Mouse (Mus musculus): ENCODE measurements at regions not wholly inside any gene's neighbourhood (a gene's known extent, or its start where the extent isn't known, plus 50 kb on each side); places are given as distances from the start of the nearest gene placed in this dataset.

GRCm38 (mm10) chr1:33106286-33106685 lies 559.2 kb upstream of the Gm5415 start:
- no peak overlapping the region for H3K4me3 ChIP-seq (ENCODE audit: low read depth, low read length)
- H3K9ac ChIP-seq (ENCODE audit: low read length): no peak overlapping the region
- no peaks in the 10 kb centered on the region for H3K4me1 ChIP-seq (ENCODE audit: control insufficient read depth, insufficient read depth, low read length)
- no peaks in the 10 kb centered on the region for H3K36me3 ChIP-seq (ENCODE audit: control insufficient read depth, insufficient read depth, low read length)
- no peak overlapping the region for H3K4me2 ChIP-seq (ENCODE audit: low read depth, severe bottlenecking)
- H3K9me3 ChIP-seq (ENCODE audit: control insufficient read depth, low read length): no peaks in the 10 kb centered on the region
- no peaks in the 10 kb centered on the region for H3K27me3 ChIP-seq (ENCODE audit: control insufficient read depth, insufficient read depth, low read length)
- no peak overlapping the region for H3K27ac ChIP-seq (replicated peaks; ENCODE audit: low read depth, low read length)
- WGBS: 87% methylated on average over 5 of the region's 5 CpGs
- DNase-seq (ENCODE audit: low spot score) (no peak), ATAC-seq (ENCODE audit: insufficient number of reproducible peaks, low FRiP score, low TSS enrichment, low read depth) (no peak)

DNA sequence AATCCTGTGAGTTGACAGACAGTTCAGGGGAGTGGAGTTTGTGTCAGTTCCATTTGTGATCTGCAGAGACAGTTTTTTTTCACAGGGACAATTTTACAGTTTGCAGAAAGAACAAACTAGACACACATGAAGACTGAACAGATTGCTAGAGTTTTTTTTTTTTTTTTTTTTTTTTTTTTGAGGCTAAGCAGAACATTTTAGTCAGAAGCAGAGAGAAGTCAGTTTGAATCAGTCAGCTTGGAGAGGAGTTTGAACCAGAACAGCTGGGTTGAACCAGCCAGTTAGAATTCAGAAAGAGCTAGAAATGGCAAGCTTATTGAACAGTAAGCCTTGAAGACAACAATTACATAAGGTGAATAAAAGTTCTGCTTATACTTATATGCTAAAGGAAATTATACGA lies 557.2 kb upstream of the Gm5415 start:
- H3K4me2 ChIP-seq (ENCODE audit: low read depth, severe bottlenecking): no peak overlapping the region
- ATAC-seq (ENCODE audit: insufficient number of reproducible peaks, low FRiP score, low TSS enrichment, low read depth): no peak
- H3K4me3 ChIP-seq (ENCODE audit: low read depth, low read length): no peak overlapping the region
- H3K9ac ChIP-seq (ENCODE audit: low read length): no peak overlapping the region
- H3K27me3 ChIP-seq (ENCODE audit: control insufficient read depth, insufficient read depth, low read length): no peaks in the 10 kb centered on the region
- H3K9me3 ChIP-seq (ENCODE audit: control insufficient read depth, low read length): no peaks in the 10 kb centered on the region
- no peak overlapping the region for H3K27ac ChIP-seq (replicated peaks; ENCODE audit: low read depth, low read length)
- WGBS: 95% methylated on average over 1 of the region's 1 CpGs
- H3K4me1 ChIP-seq (ENCODE audit: control insufficient read depth, insufficient read depth, low read length): no peaks in the 10 kb centered on the region
- no peak for DNase-seq (ENCODE audit: low spot score)
- H3K36me3 ChIP-seq (ENCODE audit: control insufficient read depth, insufficient read depth, low read length): no peaks in the 10 kb centered on the region

GRCm38 (mm10) chr1:33098062-33098461 lies 551.0 kb upstream of the Gm5415 start:
- Histone ChIP-seq H3K27ac (replicated peaks; ENCODE audit: low read depth, low read length) (no peak overlapping the region), H3K9ac (ENCODE audit: low read length) (no peak overlapping the region), H3K27me3 (ENCODE audit: control insufficient read depth, insufficient read depth, low read length) (no peaks in the 10 kb centered on the region), H3K9me3 (ENCODE audit: control insufficient read depth, low read length) (no peaks in the 10 kb centered on the region), H3K4me2 (ENCODE audit: low read depth, severe bottlenecking) (no peak overlapping the region), H3K4me3 (ENCODE audit: low read depth, low read length) (no peak overlapping the region), H3K4me1 (ENCODE audit: control insufficient read depth, insufficient read depth, low read length) (no peaks in the 10 kb centered on the region), H3K36me3 (ENCODE audit: control insufficient read depth, insufficient read depth, low read length) (no peaks in the 10 kb centered on the region)
- 40% methylated on average over 3 of the region's 3 CpGs for WGBS
- no peak for DNase-seq (ENCODE audit: low spot score)
- ATAC-seq (ENCODE audit: insufficient number of reproducible peaks, low FRiP score, low TSS enrichment, low read depth): no peak

GRCm38 (mm10) chr1:33096851-33097250 lies 549.8 kb upstream of the Gm5415 start:
- Histone ChIP-seq H3K27ac (replicated peaks; ENCODE audit: low read depth, low read length) (no peak overlapping the region), H3K9me3 (ENCODE audit: control insufficient read depth, low read length) (no peaks in the 10 kb centered on the region), H3K4me3 (ENCODE audit: low read depth, low read length) (no peak overlapping the region), H3K27me3 (ENCODE audit: control insufficient read depth, insufficient read depth, low read length) (no peaks in the 10 kb centered on the region), H3K36me3 (ENCODE audit: control insufficient read depth, insufficient read depth, low read length) (no peaks in the 10 kb centered on the region), H3K4me1 (ENCODE audit: control insufficient read depth, insufficient read depth, low read length) (no peaks in the 10 kb centered on the region), H3K9ac (ENCODE audit: low read length) (no peak overlapping the region), H3K4me2 (ENCODE audit: low read depth, severe bottlenecking) (no peak overlapping the region)
- 94% methylated on average over 1 of the region's 1 CpGs for WGBS
- no peak for ATAC-seq (ENCODE audit: insufficient number of reproducible peaks, low FRiP score, low TSS enrichment, low read depth)
- DNase-seq (ENCODE audit: low spot score): no peak

- no peaks in the 10 kb centered on the region for H3K9me3 ChIP-seq (ENCODE audit: control insufficient read depth, low read length)
- H3K27ac ChIP-seq (replicated peaks; ENCODE audit: low read depth, low read length): no peak overlapping the region
- WGBS: 91% methylated on average over 1 of the region's 1 CpGs
- H3K9ac ChIP-seq (ENCODE audit: low read length): no peak overlapping the region
- H3K27me3 ChIP-seq (ENCODE audit: control insufficient read depth, insufficient read depth, low read length): no peaks in the 10 kb centered on the region
- H3K36me3 ChIP-seq (ENCODE audit: control insufficient read depth, insufficient read depth, low read length): no peaks in the 10 kb centered on the region
- H3K4me3 ChIP-seq (ENCODE audit: low read depth, low read length): no peak overlapping the region
- no peak for ATAC-seq (ENCODE audit: insufficient number of reproducible peaks, low FRiP score, low TSS enrichment, low read depth)
- DNase-seq (ENCODE audit: low spot score): no peak
- no peaks in the 10 kb centered on the region for H3K4me1 ChIP-seq (ENCODE audit: control insufficient read depth, insufficient read depth, low read length)
- H3K4me2 ChIP-seq (ENCODE audit: low read depth, severe bottlenecking): no peak overlapping the region
Measured at GRCm38 (mm10) chr1:33074551-33074950, 527.5 kb upstream of the Gm5415 start.

DNA sequence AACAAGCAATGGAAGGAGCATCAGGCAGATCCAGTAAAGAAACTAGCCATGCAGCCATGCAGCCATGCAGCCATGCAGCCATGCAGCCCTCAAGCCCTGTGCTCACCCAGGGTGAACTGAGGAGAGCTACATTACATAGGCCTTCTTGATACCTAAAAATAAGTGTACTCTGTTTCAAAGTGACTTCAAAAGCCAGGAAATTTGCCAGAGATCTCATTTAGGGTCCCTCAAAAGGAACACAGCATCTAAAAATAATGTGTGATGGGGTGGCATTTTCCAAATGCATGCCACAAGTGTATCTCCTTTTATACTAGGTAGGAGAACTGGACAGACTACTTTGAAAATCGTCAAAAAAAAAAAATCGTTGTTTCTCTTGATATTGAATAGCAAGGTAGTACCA lies 510.9 kb upstream of the Gm5415 start:
- Histone ChIP-seq H3K4me3 (ENCODE audit: low read depth, low read length) (no peak overlapping the region), H3K27me3 (ENCODE audit: control insufficient read depth, insufficient read depth, low read length) (no peaks in the 10 kb centered on the region), H3K36me3 (ENCODE audit: control insufficient read depth, insufficient read depth, low read length) (no peaks in the 10 kb centered on the region), H3K4me2 (ENCODE audit: low read depth, severe bottlenecking) (no peak overlapping the region), H3K4me1 (ENCODE audit: control insufficient read depth, insufficient read depth, low read length) (no peaks in the 10 kb centered on the region), H3K9ac (ENCODE audit: low read length) (no peak overlapping the region), H3K9me3 (ENCODE audit: control insufficient read depth, low read length) (no peaks in the 10 kb centered on the region), H3K27ac (replicated peaks; ENCODE audit: low read depth, low read length) (no peak overlapping the region)
- DNase-seq (ENCODE audit: low spot score) (no peak), ATAC-seq (ENCODE audit: insufficient number of reproducible peaks, low FRiP score, low TSS enrichment, low read depth) (no peak)
- WGBS: 79% methylated on average over 2 of the region's 2 CpGs

DNA sequence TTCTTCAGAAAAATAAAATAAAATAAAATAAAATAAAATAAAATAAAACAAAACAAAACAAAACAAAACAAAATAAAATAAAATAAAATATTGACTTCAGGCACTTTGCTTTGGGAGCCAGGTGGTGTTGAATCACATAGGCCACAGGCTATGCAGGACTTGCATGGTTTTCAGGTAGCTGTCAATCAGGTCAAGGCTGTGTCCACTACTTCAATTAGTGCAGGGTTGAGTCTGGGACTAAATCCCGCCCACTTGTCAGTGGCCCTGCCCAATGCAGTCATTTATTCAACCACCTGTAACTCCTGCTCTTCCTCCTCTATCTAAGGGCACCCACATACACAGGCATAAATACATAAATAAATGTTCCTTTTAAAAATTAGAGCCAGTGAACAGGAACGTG lies 497.3 kb upstream of the Gm5415 start:
- Histone ChIP-seq H3K27ac (replicated peaks; ENCODE audit: low read depth, low read length) (no peak overlapping the region), H3K4me2 (ENCODE audit: low read depth, severe bottlenecking) (no peak overlapping the region), H3K9ac (ENCODE audit: low read length) (no peak overlapping the region), H3K4me3 (ENCODE audit: low read depth, low read length) (no peak overlapping the region), H3K36me3 (ENCODE audit: control insufficient read depth, insufficient read depth, low read length) (no peaks in the 10 kb centered on the region), H3K9me3 (ENCODE audit: control insufficient read depth, low read length) (no peaks in the 10 kb centered on the region), H3K4me1 (ENCODE audit: control insufficient read depth, insufficient read depth, low read length) (no peaks in the 10 kb centered on the region), H3K27me3 (ENCODE audit: control insufficient read depth, insufficient read depth, low read length) (no peaks in the 10 kb centered on the region)
- 93% methylated on average over 2 of the region's 2 CpGs for WGBS
- no peak for ATAC-seq (ENCODE audit: insufficient number of reproducible peaks, low FRiP score, low TSS enrichment, low read depth)
- DNase-seq (ENCODE audit: low spot score): no peak

GRCm38 (mm10) chr1:33042424-33042823 lies 495.3 kb upstream of the Gm5415 start:
- Histone ChIP-seq H3K4me2 (ENCODE audit: low read depth, severe bottlenecking) (no peak overlapping the region), H3K27me3 (ENCODE audit: control insufficient read depth, insufficient read depth, low read length) (no peaks in the 10 kb centered on the region), H3K27ac (replicated peaks; ENCODE audit: low read depth, low read length) (no peak overlapping the region), H3K4me3 (ENCODE audit: low read depth, low read length) (no peak overlapping the region), H3K9ac (ENCODE audit: low read length) (no peak overlapping the region), H3K9me3 (ENCODE audit: control insufficient read depth, low read length) (no peaks in the 10 kb centered on the region), H3K4me1 (ENCODE audit: control insufficient read depth, insufficient read depth, low read length) (no peaks in the 10 kb centered on the region), H3K36me3 (ENCODE audit: control insufficient read depth, insufficient read depth, low read length) (no peaks in the 10 kb centered on the region)
- ATAC-seq (ENCODE audit: insufficient number of reproducible peaks, low FRiP score, low TSS enrichment, low read depth) (no peak), DNase-seq (ENCODE audit: low spot score) (no peak)
- 58% methylated on average over 2 of the region's 2 CpGs for WGBS

- Histone ChIP-seq H3K4me1 (ENCODE audit: control insufficient read depth, insufficient read depth, low read length) (no peaks in the 10 kb centered on the region), H3K9ac (ENCODE audit: low read length) (no peak overlapping the region), H3K9me3 (ENCODE audit: control insufficient read depth, low read length) (no peaks in the 10 kb centered on the region), H3K27ac (replicated peaks; ENCODE audit: low read depth, low read length) (no peak overlapping the region), H3K36me3 (ENCODE audit: control insufficient read depth, insufficient read depth, low read length) (no peaks in the 10 kb centered on the region), H3K27me3 (ENCODE audit: control insufficient read depth, insufficient read depth, low read length) (no peaks in the 10 kb centered on the region), H3K4me3 (ENCODE audit: low read depth, low read length) (no peak overlapping the region), H3K4me2 (ENCODE audit: low read depth, severe bottlenecking) (no peak overlapping the region)
- DNase-seq (ENCODE audit: low spot score) (no peak), ATAC-seq (ENCODE audit: insufficient number of reproducible peaks, low FRiP score, low TSS enrichment, low read depth) (no peak)
- WGBS: 86% methylated on average over 4 of the region's 4 CpGs
Measured at GRCm38 (mm10) chr1:33040740-33041139, 493.6 kb upstream of the Gm5415 start.
